Mouse (Mus musculus) thymus, adult 2 months (tissue): ENCODE data around the gene Ethe1.

Source experiments
- CTCF ChIP-seq: fragments of 200-500 bp; IDR thresholded peaks from 2 replicates; pipeline ENCODE4 v1.5.1; 2012; ENCODE audit warnings: mild to moderate bottlenecking, control low read depth, low read length, moderate library complexity, borderline replicate concordance; ENCODE audit not compliant: control insufficient read depth, poor library complexity, insufficient read depth; ENCODE audit errors: extremely low read depth
- POLR2A ChIP-seq: fragments of 200-500 bp; IDR thresholded peaks from 2 replicates; pipeline ENCODE4 v1.6.1; 2012; ENCODE audit warnings: mild to moderate bottlenecking, low read length, control low read depth, moderate library complexity; ENCODE audit not compliant: control insufficient read depth, poor library complexity, insufficient read depth; ENCODE audit errors: extremely low read depth

GRCm38 (mm10) chr7:24587330-24588105, at the start of gene Ethe1, which contains the start of gene Zfp575:
- TF ChIP-seq POLR2A: no peak
- no peak for TF ChIP-seq CTCF
